Mouse (Mus musculus) midbrain, embryonic 11.5 days (tissue): Measurements from ENCODE around the gene Trp53bp1. TPM values are rescaled to one million over a fixed set of nuclear protein-coding genes. Genes with fewer than 3 reads are reported as not detected.

Source experiments
- ATAC-seq: fragments of 200-750 bp; cut with Nextera tagmentation; 2 replicates; pipeline ENCODE4 v1.8.0; 2017; ENCODE audit warnings: moderate TSS enrichment, moderate library complexity; ENCODE audit not compliant: low FRiP score
- DNase-seq: peaks from one replicate; pipeline ENCODE4 v3.0.0; 2015; ENCODE audit warnings: low spot score; ENCODE audit errors: missing footprints
- H3K27ac ChIP-seq: fragments of 300-500 bp; sonication (generic); 2 replicates; pipeline ENCODE4 v1.5.1; 2014; ENCODE audit warnings: low read depth, low read length
- H3K27me3 ChIP-seq: fragments of 300-500 bp; sonication (generic); 2 replicates; pipeline ENCODE4 v1.6.1; 2014; ENCODE audit warnings: mild to moderate bottlenecking, low read length, moderate library complexity, mixed read lengths; ENCODE audit not compliant: control insufficient read depth, insufficient read depth
- H3K36me3 ChIP-seq: fragments of 300-500 bp; sonication (generic); 2 replicates; pipeline ENCODE4 v1.6.1; 2014; ENCODE audit warnings: mild to moderate bottlenecking, low read length, moderate library complexity, mixed read lengths; ENCODE audit not compliant: control insufficient read depth, insufficient read depth
- H3K4me1 ChIP-seq: fragments of 300-500 bp; sonication (generic); 2 replicates; pipeline ENCODE4 v1.6.1; 2014; ENCODE audit warnings: low read length; ENCODE audit not compliant: control insufficient read depth, insufficient read depth
- H3K4me2 ChIP-seq: fragments of 300-500 bp; sonication (generic); 2 replicates; pipeline ENCODE4 v1.6.1; 2014; ENCODE audit warnings: mild to moderate bottlenecking, moderate library complexity
- H3K4me3 ChIP-seq: fragments of 300-500 bp; sonication (generic); 2 replicates; pipeline ENCODE4 v1.5.1; 2014; ENCODE audit warnings: low read depth, low read length
- H3K9ac ChIP-seq: fragments of 300-500 bp; sonication (generic); 2 replicates; pipeline ENCODE4 v1.6.1; 2014; ENCODE audit warnings: low read length
- H3K9me3 ChIP-seq: fragments of 300-500 bp; sonication (generic); 2 replicates; pipeline ENCODE4 v1.6.1; 2016; ENCODE audit warnings: low read length; ENCODE audit not compliant: control insufficient read depth
- WGBS: fragments of 180-500 bp; shearing (Covaris S2); extraction: QIAGEN DNeasy Blood & Tissue Kit; methylation state at CpG from one replicate; pipeline ENCODE4 v1.1.7; 2014; 5-methylcytosine and 5-hydroxymethylcytosine counted together
- polyA plus RNA-seq: library from polyadenylated mRNA; unstranded; fragments of >200 nt; fragmentation: Nextera tagmentation; extraction: Ambion mirVana; gene quantifications from 2 replicates; pipeline ENCODE4 v1.2.1, GENCODE M21; 2014

The Trp53bp1 gene
- polyA plus RNA-seq, 1 experiment from 2014 or later: 132 TPM

- Histone ChIP-seq H3K36me3 (peaks cover 14% of the 10 kb centered on the region; the same call in 1 of the 2 replicates), H3K9me3 (no peaks in the 10 kb centered on the region), H3K4me3 (peak overlapping the region; percentile 40), H3K4me1 (peaks cover 45% of the 10 kb centered on the region), H3K27me3 (no peaks in the 10 kb centered on the region), H3K4me2 (peak overlapping the region; percentile 65), H3K27ac (peak overlapping the region; percentile 82), H3K9ac (peak overlapping the region; percentile 46)
- peak; percentile 53 for ATAC-seq
- 1% methylated on average over 15 of the region's 15 CpGs for WGBS
- peak; percentile 93 for DNase-seq
Observed at GRCm38 (mm10) chr2:121295608-121296571, 24.7 kb upstream of the Trp53bp1 start.

- Histone ChIP-seq H3K9ac (peak overlapping the region; percentile 46), H3K4me1 (peaks cover 53% of the 10 kb centered on the region), H3K4me2 (peak overlapping the region; percentile 65), H3K27me3 (no peaks in the 10 kb centered on the region), H3K9me3 (no peaks in the 10 kb centered on the region), H3K27ac (peak overlapping the region; percentile 82), H3K36me3 (peaks cover 6% of the 10 kb centered on the region; the same call in 1 of the 2 replicates), H3K4me3 (peak overlapping the region; percentile 40)
- ATAC-seq (peak; percentile 74), DNase-seq (peak; percentile 94)
- 1% methylated on average over 18 of the region's 18 CpGs for WGBS
Observed at GRCm38 (mm10) chr2:121294753-121295607, 23.8 kb upstream of the Trp53bp1 start.

DNA sequence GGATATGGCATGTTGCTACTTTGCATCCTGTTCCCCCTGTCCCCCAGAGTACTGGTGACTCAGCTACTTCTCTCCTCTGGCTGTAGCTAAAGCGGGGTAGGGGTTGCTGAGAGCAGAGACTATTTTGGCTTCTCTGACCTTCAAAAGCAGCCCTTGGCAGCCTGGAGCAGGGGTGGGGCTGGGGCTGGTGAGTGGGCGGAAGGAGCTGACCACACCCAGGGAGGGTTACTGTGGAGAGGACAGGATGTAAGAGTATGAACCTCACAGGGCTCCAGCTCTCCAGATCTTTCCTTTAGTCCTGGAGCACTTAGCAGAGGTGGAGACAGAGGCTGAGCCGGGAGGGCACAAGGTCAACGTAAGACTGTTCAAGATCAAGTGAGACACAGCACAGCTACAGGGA is 23.0 kb upstream of the Trp53bp1 start:
- Histone ChIP-seq H3K27ac (peak overlapping the region; percentile 82), H3K9ac (peak overlapping the region; percentile 46), H3K4me3 (peak overlapping the region; percentile 40; the same call in 1 of the 2 replicates), H3K4me1 (peaks cover 55% of the 10 kb centered on the region), H3K4me2 (peak overlapping the region; percentile 65), H3K9me3 (no peaks in the 10 kb centered on the region), H3K27me3 (no peaks in the 10 kb centered on the region), H3K36me3 (0 out of 2 replicates have a peak, but pooled peaks cover under 1% of the 10 kb centered on the region)
- ATAC-seq (no peak), DNase-seq (peak; percentile 87)
- WGBS: 28% methylated on average over 4 of the region's 4 CpGs

DNA sequence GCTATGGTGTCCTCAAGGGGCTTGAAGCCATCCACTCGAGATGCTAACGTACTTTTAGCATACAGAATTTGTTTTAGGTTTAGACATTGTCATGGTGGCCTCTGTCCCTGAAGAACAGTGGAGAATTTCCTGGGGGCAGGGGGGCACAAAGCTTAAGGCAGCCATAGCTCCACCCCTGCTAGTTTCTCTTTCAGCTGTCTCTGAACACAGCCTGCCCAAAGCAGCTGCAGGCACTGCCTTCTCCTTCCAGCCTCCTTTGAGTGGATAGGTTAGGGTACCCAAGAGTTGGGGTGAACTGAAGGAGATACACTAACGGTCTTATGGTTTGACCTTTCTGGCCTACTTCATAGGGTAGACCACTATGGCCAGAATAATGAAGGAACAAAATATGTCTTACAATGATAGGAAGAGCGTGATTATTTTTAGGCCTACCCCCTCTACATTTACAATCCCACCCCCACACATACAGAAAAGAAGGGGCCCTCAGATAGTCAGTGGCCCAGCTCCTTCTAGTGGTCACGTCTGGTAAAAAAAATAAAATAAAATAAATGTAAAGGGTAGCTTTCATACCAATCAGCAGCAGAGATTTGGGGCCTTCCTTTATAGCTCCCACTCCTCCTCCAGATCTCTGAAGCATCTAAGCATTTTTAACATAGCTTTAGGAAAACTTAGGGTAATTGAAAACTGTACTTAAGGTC is 21.3 kb upstream of the Trp53bp1 start:
- Histone ChIP-seq H3K4me2 (no peak overlapping the region), H3K36me3 (no peaks in the 10 kb centered on the region), H3K4me3 (no peak overlapping the region), H3K27ac (no peak overlapping the region), H3K9me3 (no peaks in the 10 kb centered on the region), H3K27me3 (no peaks in the 10 kb centered on the region), H3K4me1 (peaks cover 53% of the 10 kb centered on the region), H3K9ac (no peak overlapping the region)
- ATAC-seq: no peak
- 67% methylated on average over 5 of the region's 5 CpGs for WGBS
- DNase-seq: no peak

DNA sequence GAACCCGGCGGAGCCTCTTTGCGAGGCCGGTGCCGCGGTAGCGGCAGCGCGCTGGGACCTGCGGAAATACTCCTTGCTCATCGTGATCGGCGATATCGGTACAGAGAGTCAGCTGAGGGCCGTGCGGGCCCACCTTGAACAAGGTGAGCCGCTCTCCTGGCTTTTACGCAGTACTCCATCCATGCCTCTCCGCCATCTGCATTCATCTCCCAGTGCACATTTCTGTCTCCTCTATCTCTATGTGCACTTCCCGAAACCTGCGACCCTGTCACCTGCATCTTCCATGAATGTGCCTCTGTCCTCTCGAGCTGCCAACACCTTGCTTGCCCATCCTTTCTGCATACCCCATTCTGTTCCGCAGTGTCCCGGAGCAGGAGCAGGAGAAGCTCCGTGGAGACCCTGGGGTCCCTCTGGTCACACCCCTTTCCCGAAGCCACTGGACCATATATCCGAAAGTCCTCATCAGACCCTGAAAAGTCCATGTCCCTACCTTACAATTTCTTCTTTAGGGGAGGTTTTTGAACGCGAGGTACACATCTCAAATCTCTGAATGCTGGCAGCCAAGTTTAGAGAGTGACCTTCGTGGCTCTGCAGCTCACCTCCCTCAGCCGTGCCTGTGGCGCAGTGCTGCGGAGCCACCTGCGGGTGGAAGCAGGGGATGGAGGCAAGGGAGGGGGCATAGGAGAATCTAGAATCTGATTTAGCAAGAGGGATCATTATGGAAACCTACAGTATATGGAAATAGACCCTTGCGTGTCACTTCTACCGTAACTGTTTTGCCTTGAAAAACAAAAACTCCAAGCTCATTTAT is 18.7 kb upstream of the Trp53bp1 start:
- Histone ChIP-seq H3K4me2 (peak overlapping the region; percentile 85), H3K9ac (peak overlapping the region; percentile 54), H3K36me3 (no peaks in the 10 kb centered on the region), H3K27ac (no peak overlapping the region), H3K4me1 (peaks cover 30% of the 10 kb centered on the region), H3K4me3 (peak overlapping the region; percentile 63), H3K27me3 (no peaks in the 10 kb centered on the region), H3K9me3 (no peaks in the 10 kb centered on the region)
- 4% methylated on average over 36 of the region's 36 CpGs for WGBS
- ATAC-seq (peak; percentile 66; the same call in 1 of the 2 replicates), DNase-seq (no peak)

- Histone ChIP-seq H3K9ac (peak within 1 kb of the TSS; percentile 63), H3K9me3 (no peaks in the 10 kb centered on the region), H3K4me1 (peaks cover 21% of the 10 kb centered on the region), H3K4me2 (peak within 1 kb of the TSS; percentile 85), H3K36me3 (no peaks in the 10 kb centered on the region), H3K27ac (peak within 1 kb of the TSS; percentile 20; the same call in 1 of the 2 replicates), H3K4me3 (peak within 1 kb of the TSS; percentile 63), H3K27me3 (no peaks in the 10 kb centered on the region)
- whole genome bisulfite sequencing: under 1% methylated on average over 48 of the region's 48 CpGs
- DNase-seq (peak; percentile 99), ATAC-seq (peak; percentile 98)
Observed at GRCm38 (mm10) chr2:121288901-121289729, 17.9 kb upstream of the Trp53bp1 start, which contains the start of gene Map1a. Map1a (plus strand) TSS chr2:121289600.

DNA sequence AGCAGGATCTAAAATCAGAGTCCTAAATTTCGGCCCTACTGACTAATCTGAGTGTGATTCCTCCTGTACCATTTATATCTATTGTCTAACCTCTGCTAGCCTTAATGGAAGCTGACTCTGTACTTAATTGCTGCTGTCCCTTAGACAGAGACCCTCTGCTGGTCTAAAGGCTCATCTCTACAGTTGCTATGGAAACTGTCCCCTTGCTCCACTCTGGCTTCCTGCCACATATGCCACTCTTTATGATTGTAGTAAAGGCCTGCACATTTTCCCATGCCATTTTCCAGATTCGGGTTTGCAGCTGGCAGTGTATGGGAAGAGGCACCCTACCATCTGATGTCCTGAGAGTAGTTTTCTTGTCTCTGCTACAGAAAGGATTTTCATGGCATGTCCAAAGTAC is 16.6 kb upstream of the Trp53bp1 start:
- H3K9ac ChIP-seq: no peak overlapping the region
- H3K27me3 ChIP-seq: no peaks in the 10 kb centered on the region
- H3K27ac ChIP-seq: no peak overlapping the region
- no peak overlapping the region for H3K4me3 ChIP-seq
- H3K4me2 ChIP-seq: no peak overlapping the region
- H3K36me3 ChIP-seq: no peaks in the 10 kb centered on the region
- peaks cover 18% of the 10 kb centered on the region for H3K4me1 ChIP-seq
- no peak for DNase-seq
- no peak for ATAC-seq
- no peaks in the 10 kb centered on the region for H3K9me3 ChIP-seq
- WGBS: 71% methylated on average over 2 of the region's 2 CpGs
